Mouse (Mus musculus) C2C12 (cell line): ENCODE results near the gene Best2. TPM values are rescaled to one million over a fixed set of nuclear protein-coding genes. Genes with fewer than 3 reads are reported as not detected.
A peak's percentile ranks its signal among the peaks of the same experiment; 100 is the strongest.

Experiments used
- H3K27me3 ChIP-seq: one replicate; pipeline ENCODE4 v1.6.1; 2011; ENCODE audit not compliant: control insufficient read depth, insufficient read depth, insufficient read length
- H3K36me3 ChIP-seq: one replicate; pipeline ENCODE4 v1.6.1; 2011; ENCODE audit not compliant: control insufficient read depth, insufficient read depth
- H3K4me3 ChIP-seq: one replicate; pipeline ENCODE4 v1.5.1; 2011; ENCODE audit warnings: mild to moderate bottlenecking, control low read depth; ENCODE audit not compliant: poor library complexity, insufficient read depth, severe bottlenecking
- H3K79me2 ChIP-seq: one replicate; pipeline ENCODE4 v1.6.1; 2011; ENCODE audit not compliant: control insufficient read depth, insufficient read depth
- H3K79me3 ChIP-seq: one replicate; pipeline ENCODE4 v1.6.1; 2011; ENCODE audit warnings: low read depth, control low read depth
- H3ac ChIP-seq: one replicate; pipeline ENCODE3; 2011; ENCODE audit warnings: low read depth; ENCODE audit not compliant: control insufficient read depth, insufficient read length
- CEBPB ChIP-seq: IDR thresholded peaks from one replicate; pipeline ENCODE4 v1.6.1; 2011; ENCODE audit warnings: low read depth, mild to moderate bottlenecking, control low read depth, moderate library complexity
- CTCF ChIP-seq: IDR thresholded peaks from one replicate; pipeline ENCODE4 v1.5.1; 2011; ENCODE audit not compliant: control insufficient read depth, insufficient read depth, insufficient read length
- FOSL1 ChIP-seq: IDR thresholded peaks from one replicate; pipeline ENCODE4 v1.8.0; 2011; ENCODE audit warnings: mild to moderate bottlenecking, low read length; ENCODE audit not compliant: poor library complexity, insufficient read depth, severe bottlenecking
- MAX ChIP-seq: IDR thresholded peaks from one replicate; pipeline ENCODE4 v1.6.1; 2011; ENCODE audit warnings: mild to moderate bottlenecking, control low read depth
- MYOD1 ChIP-seq: IDR thresholded peaks from one replicate; pipeline ENCODE4 v1.6.1; 2011; ENCODE audit warnings: low read depth; ENCODE audit not compliant: control insufficient read depth, insufficient read length
- MYOG ChIP-seq: IDR thresholded peaks from one replicate; pipeline ENCODE4 v1.6.1; 2011; ENCODE audit not compliant: control insufficient read depth, insufficient read length; ENCODE audit errors: extremely low read depth
- USF1 ChIP-seq: IDR thresholded peaks from one replicate; pipeline ENCODE4 v1.6.1; 2011; ENCODE audit warnings: low read depth, mild to moderate bottlenecking, control low read depth, moderate library complexity
- polyA plus RNA-seq: library from polyadenylated mRNA; unstranded; fragments of >200 nt; fragmentation: generic; extraction: Trizol; gene quantifications from one replicate; pipeline ENCODE4 v1.2.1, GENCODE M21; 2012; ENCODE audit warnings: missing spikeins

Gene Best2
- polyA plus RNA-seq, 1 experiment: 0.04 TPM

DNA sequence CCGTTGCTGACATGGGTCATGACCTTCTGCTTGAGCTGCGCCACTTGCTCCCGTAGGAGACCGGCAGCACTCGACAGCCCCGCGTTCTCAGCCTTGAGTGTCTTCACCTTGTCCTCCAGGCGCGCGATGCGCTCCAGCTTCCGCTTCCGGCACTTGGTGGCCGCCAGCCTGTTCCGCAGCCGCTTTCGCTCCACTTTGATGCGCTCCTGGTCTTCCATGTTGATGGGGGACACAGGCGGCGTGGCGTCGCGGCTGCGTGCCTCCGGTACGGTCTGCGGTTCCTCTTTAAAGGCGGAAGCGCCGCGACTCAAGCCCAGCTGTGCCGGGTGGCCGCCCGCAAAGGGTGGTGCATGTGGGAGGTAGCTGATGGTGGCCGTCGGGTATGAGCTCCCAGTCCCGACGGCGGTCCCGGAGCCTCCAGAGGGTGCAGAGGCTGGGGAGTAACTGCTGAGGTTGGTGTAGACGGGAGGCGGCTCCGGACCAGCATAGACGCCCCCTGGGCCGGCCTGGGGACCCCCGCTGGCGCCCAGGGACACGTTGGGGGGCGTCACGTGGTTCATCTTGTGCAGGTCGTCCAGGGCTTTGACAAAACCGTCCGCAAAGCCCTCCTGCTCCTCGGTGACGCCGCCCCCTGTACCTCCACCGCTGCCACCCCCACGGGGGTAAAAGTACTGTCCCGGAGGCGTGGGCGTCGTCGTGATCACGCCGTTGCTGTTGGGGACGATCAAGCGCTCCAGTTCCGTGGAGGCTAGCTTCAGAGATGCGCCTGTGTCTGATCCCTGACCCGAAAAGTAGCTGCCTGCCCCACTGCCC lies 36.7 kb downstream of the Best2 start:
- TF ChIP-seq MYOG (no peak), FOSL1 (no peak), CTCF (no peak), MYOD1 (no peak), CEBPB (no peak), USF1 (peak; percentile 30), MAX (no peak)
- Histone ChIP-seq H3K4me3 (peak overlapping the region; percentile 84), H3K27me3 (no peaks in the 10 kb centered on the region), H3K36me3 (peaks cover 10% of the 10 kb centered on the region), H3ac (peak overlapping the region; percentile 80), H3K79me3 (peaks cover 17% of the 10 kb centered on the region), H3K79me2 (peaks cover 37% of the 10 kb centered on the region)

GRCm38 (mm10) chr8:84976763-84977434 lies 37.4 kb downstream of the Best2 start:
- peak overlapping the region; percentile 80 for H3ac ChIP-seq
- H3K79me2 ChIP-seq: peaks cover 37% of the 10 kb centered on the region
- peaks cover 17% of the 10 kb centered on the region for H3K79me3 ChIP-seq
- TF ChIP-seq MYOD1 (no peak), MAX (no peak), MYOG (no peak), CTCF (no peak), FOSL1 (no peak)
- H3K4me3 ChIP-seq: peak overlapping the region; percentile 84
- peaks cover 16% of the 10 kb centered on the region for H3K36me3 ChIP-seq
- H3K27me3 ChIP-seq: no peaks in the 10 kb centered on the region

GRCm38 (mm10) chr8:84976031-84976762 lies 38.1 kb downstream of the Best2 start:
- peak overlapping the region; percentile 84 for H3K4me3 ChIP-seq
- TF ChIP-seq CTCF (peak; percentile 9), MAX (no peak)
- peaks cover 23% of the 10 kb centered on the region for H3K36me3 ChIP-seq
- peak overlapping the region; percentile 77 for H3ac ChIP-seq
- H3K79me2 ChIP-seq: peaks cover 41% of the 10 kb centered on the region
- H3K79me3 ChIP-seq: peaks cover 17% of the 10 kb centered on the region
- no peaks in the 10 kb centered on the region for H3K27me3 ChIP-seq

GRCm38 (mm10) chr8:84975434-84975833 lies 38.9 kb downstream of the Best2 start:
- no peak for TF ChIP-seq MYOG
- peak; percentile 60 for TF ChIP-seq CTCF
- no peak overlapping the region for H3K4me3 ChIP-seq
- H3ac ChIP-seq: no peak overlapping the region
- peaks cover 23% of the 10 kb centered on the region for H3K79me3 ChIP-seq
- H3K79me2 ChIP-seq: peaks cover 49% of the 10 kb centered on the region
- no peaks in the 10 kb centered on the region for H3K27me3 ChIP-seq
- H3K36me3 ChIP-seq: peaks cover 30% of the 10 kb centered on the region

DNA sequence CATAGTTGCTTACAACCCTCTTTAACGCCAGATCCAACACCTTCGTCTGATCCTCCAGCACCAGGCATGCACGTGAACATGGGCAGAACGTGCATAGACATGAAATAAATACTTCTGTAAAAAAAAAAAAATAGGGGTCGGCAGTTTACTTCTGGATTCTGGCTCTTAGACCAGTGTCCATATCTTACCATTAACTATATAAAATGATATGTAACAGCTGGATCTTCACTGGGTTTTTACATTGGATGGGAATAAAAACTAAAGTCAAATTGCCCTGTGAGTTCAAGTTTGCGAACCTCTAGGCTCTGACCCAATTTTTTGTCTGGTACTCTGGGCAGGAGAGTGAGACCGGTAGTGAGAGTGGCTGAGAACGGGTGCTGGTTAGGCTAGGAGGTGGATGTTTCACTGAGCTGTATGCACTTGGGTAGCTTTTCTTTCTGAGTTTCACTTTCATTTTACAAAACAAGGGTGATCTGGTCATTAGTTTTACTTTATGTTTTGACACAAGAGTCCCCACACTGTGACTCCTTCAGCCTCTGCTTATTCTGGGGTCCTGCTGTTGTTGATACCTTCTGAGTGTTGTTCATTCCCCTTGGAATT lies 39.7 kb downstream of the Best2 start:
- H3K27me3 ChIP-seq: no peaks in the 10 kb centered on the region
- H3K79me2 ChIP-seq: peaks cover 57% of the 10 kb centered on the region
- peaks cover 31% of the 10 kb centered on the region for H3K79me3 ChIP-seq
- H3K4me3 ChIP-seq: no peak overlapping the region
- TF ChIP-seq MYOG (no peak), MYOD1 (no peak), USF1 (no peak), MAX (no peak), CEBPB (no peak), CTCF (no peak), FOSL1 (no peak)
- H3K36me3 ChIP-seq: peaks cover 30% of the 10 kb centered on the region
- H3ac ChIP-seq: peak overlapping the region; percentile 8
